Mouse (Mus musculus) frontal cortex, adult 2 months (tissue): ENCODE data around the gene Ces2e. TPM values are rescaled to one million over a fixed set of nuclear protein-coding genes. Genes with fewer than 3 reads are reported as not detected.
A peak's percentile ranks its signal among the peaks of the same experiment; 100 is the strongest.
"Not testable (repeated sequence)": the region's sequence is repeated elsewhere in the genome, so short reads cannot be mapped to it uniquely, and the experiment has no call there.

Source experiments
- DNase-seq, 2 experiments: peaks; one replicate each; pipeline ENCODE4 v3.0.0; 2022; ENCODE audit warnings: low spot score in 1 of 2; ENCODE audit errors: extremely low spot score in 1 of 2
- polyA plus RNA-seq: library from polyadenylated mRNA; depleted of rRNA; stranded (reverse); fragments of >200 nt; gene quantifications from 2 replicates; pipeline ENCODE4 v1.2.3, GENCODE M21; 2012; rRNA removed

Ces2e gene
- 0.04 TPM in 1 of 2 replicates, not detected in the other for polyA plus RNA-seq

GRCm38 (mm10) chr8:104925972-104926596 lies at the start of gene Ces2e:
TSS of gene Ces2e (plus strand) at chr8:104926260.
- no peak for DNase-seq

GRCm38 (mm10) chr8:104886223-104886926 lies 39.7 kb upstream of the Ces2e start:
- DNase-seq = not testable (repeated sequence)

- DNase-seq = no peak
These were observed 24.3 kb upstream of the Ces2e start for GRCm38 (mm10) chr8:104901746-104902145.

- no peak for DNase-seq
These were observed 18.9 kb upstream of the Ces2e start for GRCm38 (mm10) chr8:104907111-104907510.

GRCm38 (mm10) chr8:104909021-104909420 lies 17.0 kb upstream of the Ces2e start:
- peak in 1 of 2 experiments; percentile 7 for DNase-seq

- not testable (repeated sequence) for DNase-seq
These were observed 16.4 kb upstream of the Ces2e start for GRCm38 (mm10) chr8:104909651-104910050.

- no peak for DNase-seq
These were observed 1.2 kb downstream of the Ces2e start for GRCm38 (mm10) chr8:104927301-104927700.

GRCm38 (mm10) chr8:104944665-104945064 lies 18.6 kb downstream of the Ces2e start:
- no peak for DNase-seq

GRCm38 (mm10) chr8:104947056-104947455 lies 21.0 kb downstream of the Ces2e start, which contains the start of gene Ces2f:
TSS of gene Ces2f (plus strand) at chr8:104947356.
- no peak for DNase-seq

GRCm38 (mm10) chr8:104949031-104949430 lies 23.0 kb downstream of the Ces2e start:
- DNase-seq = no peak

GRCm38 (mm10) chr8:104961537-104961961 lies 35.5 kb downstream of the Ces2e start, which contains the start of gene Ces2g:
TSS of gene Ces2g (plus strand) at chr8:104961718.
- no peak for DNase-seq

GRCm38 (mm10) chr8:104962229-104962901 lies 36.3 kb downstream of the Ces2e start:
- no peak for DNase-seq

GRCm38 (mm10) chr8:104963375-104963894 lies 37.4 kb downstream of the Ces2e start:
- DNase-seq = no peak

GRCm38 (mm10) chr8:104984126-104984525 lies 58.1 kb downstream of the Ces2e start:
- DNase-seq = no peak

Other genes with a start within 250 kb of the Ces2e start
- gene Ces2a, start 192.3 kb upstream of the Ces2e start, polyA plus RNA-seq = not detected in 2 replicates
- 0.04 and 0.08 TPM in 2 replicates for gene Ces2b, start 94.7 kb upstream of the Ces2e start, polyA plus RNA-seq
- not detected in 2 replicates for gene Ces2c, start 79.2 kb upstream of the Ces2e start, polyA plus RNA-seq
- gene Ces2f, start 21.1 kb downstream of the Ces2e start, polyA plus RNA-seq = not detected in 2 replicates
- gene Ces2g, start 35.5 kb downstream of the Ces2e start, polyA plus RNA-seq = 0.19 and 0.22 TPM in 2 replicates
- not detected in 2 replicates for gene Ces2h, start 74.6 kb downstream of the Ces2e start, polyA plus RNA-seq
- not detected in 2 replicates for gene Ces3a, start 122.3 kb downstream of the Ces2e start, polyA plus RNA-seq
- not detected in 2 replicates for gene Ces3b, start 157.5 kb downstream of the Ces2e start, polyA plus RNA-seq
- not detected in 2 replicates for gene Ces4a, start 205.5 kb downstream of the Ces2e start, polyA plus RNA-seq
- 25.2 and 28.1 TPM in 2 replicates for gene Cbfb, start 244.4 kb downstream of the Ces2e start, polyA plus RNA-seq